Mouse (Mus musculus): ENCODE measurements around the gene Pold4. TPM values are rescaled to one million over a fixed set of nuclear protein-coding genes. Genes with fewer than 3 reads are reported as not detected.

Pold4 gene
- polyA plus RNA-seq, 1 experiment from 2014 or later = 87.8 TPM

GRCm38 (mm10) chr19:4222165-4222564 is 9.5 kb upstream of the Pold4 start:
- no peak overlapping the region for H3K4me3 ChIP-seq (ENCODE audit: low read depth, low read length)
- peaks cover 16% of the 10 kb centered on the region for H3K4me1 ChIP-seq (replicated peaks; ENCODE audit: control insufficient read depth, insufficient read depth, low read length)
- TF ChIP-seq CTCF (IDR thresholded peaks at IDR 0.05; ENCODE audit: low read depth) = no peak
- H3K9me3 ChIP-seq (ENCODE audit: control insufficient read depth) = no peaks in the 10 kb centered on the region
- no peak overlapping the region for H3K9ac ChIP-seq (ENCODE audit: low read depth, low read length)
- H3K27me3 ChIP-seq (replicated peaks; ENCODE audit: control insufficient read depth, insufficient read depth, low read length) = no peaks in the 10 kb centered on the region
- ATAC-seq = no peak
- peak overlapping the region; percentile 52 for H3K4me2 ChIP-seq (replicated peaks; ENCODE audit: low read depth)
- 51% methylated on average over 11 of the region's 11 CpGs for WGBS
- H3K36me3 ChIP-seq (ENCODE audit: control insufficient read depth, insufficient read depth) = no peaks in the 10 kb centered on the region
- H3K27ac ChIP-seq (ENCODE audit: low read depth, low read length) = no peak overlapping the region

GRCm38 (mm10) chr19:4226779-4227178 is 4.9 kb upstream of the Pold4 start:
- Histone ChIP-seq H3K27me3 (replicated peaks; ENCODE audit: control insufficient read depth, insufficient read depth, low read length) (no peaks in the 10 kb centered on the region), H3K27ac (ENCODE audit: low read depth, low read length) (no peak overlapping the region), H3K36me3 (ENCODE audit: control insufficient read depth, insufficient read depth) (no peaks in the 10 kb centered on the region), H3K9me3 (ENCODE audit: control insufficient read depth) (no peaks in the 10 kb centered on the region), H3K4me2 (replicated peaks; ENCODE audit: low read depth) (no peak overlapping the region), H3K4me1 (replicated peaks; ENCODE audit: control insufficient read depth, insufficient read depth, low read length) (peaks cover 12% of the 10 kb centered on the region), H3K9ac (ENCODE audit: low read depth, low read length) (no peak overlapping the region), H3K4me3 (ENCODE audit: low read depth, low read length) (no peak overlapping the region)
- 88% methylated on average over 7 of the region's 7 CpGs for WGBS
- TF ChIP-seq CTCF (IDR thresholded peaks at IDR 0.05; ENCODE audit: low read depth) = no peak
- ATAC-seq = no peak

GRCm38 (mm10) chr19:4227446-4227845 is 4.3 kb upstream of the Pold4 start:
- Histone ChIP-seq H3K4me2 (replicated peaks; ENCODE audit: low read depth) (no peak overlapping the region), H3K9me3 (ENCODE audit: control insufficient read depth) (no peaks in the 10 kb centered on the region), H3K4me1 (replicated peaks; ENCODE audit: control insufficient read depth, insufficient read depth, low read length) (peaks cover 7% of the 10 kb centered on the region), H3K27ac (ENCODE audit: low read depth, low read length) (no peak overlapping the region), H3K9ac (ENCODE audit: low read depth, low read length) (no peak overlapping the region), H3K27me3 (replicated peaks; ENCODE audit: control insufficient read depth, insufficient read depth, low read length) (no peaks in the 10 kb centered on the region), H3K36me3 (ENCODE audit: control insufficient read depth, insufficient read depth) (no peaks in the 10 kb centered on the region), H3K4me3 (ENCODE audit: low read depth, low read length) (no peak overlapping the region)
- 67% methylated on average over 5 of the region's 5 CpGs for WGBS
- ATAC-seq = no peak
- TF ChIP-seq CTCF (IDR thresholded peaks at IDR 0.05; ENCODE audit: low read depth) = no peak

GRCm38 (mm10) chr19:4227894-4228678 is 3.6 kb upstream of the Pold4 start:
- no peak overlapping the region for H3K4me3 ChIP-seq (ENCODE audit: low read depth, low read length)
- no peaks in the 10 kb centered on the region for H3K27me3 ChIP-seq (replicated peaks; ENCODE audit: control insufficient read depth, insufficient read depth, low read length)
- TF ChIP-seq CTCF (IDR thresholded peaks at IDR 0.05; ENCODE audit: low read depth) = peak; percentile 97
- no peak for ATAC-seq
- 0 out of 2 replicates have a peak overlapping the region, but pooled peaks have one; percentile 1 for H3K4me2 ChIP-seq (replicated peaks; ENCODE audit: low read depth)
- peaks cover 7% of the 10 kb centered on the region for H3K4me1 ChIP-seq (replicated peaks; ENCODE audit: control insufficient read depth, insufficient read depth, low read length)
- no peaks in the 10 kb centered on the region for H3K36me3 ChIP-seq (ENCODE audit: control insufficient read depth, insufficient read depth)
- no peaks in the 10 kb centered on the region for H3K9me3 ChIP-seq (ENCODE audit: control insufficient read depth)
- no peak overlapping the region for H3K27ac ChIP-seq (ENCODE audit: low read depth, low read length)
- WGBS = 20% methylated on average over 8 of the region's 8 CpGs
- no peak overlapping the region for H3K9ac ChIP-seq (ENCODE audit: low read depth, low read length)

GRCm38 (mm10) chr19:4228891-4229290 is 2.8 kb upstream of the Pold4 start:
- Histone ChIP-seq H3K27me3 (replicated peaks; ENCODE audit: control insufficient read depth, insufficient read depth, low read length) (no peaks in the 10 kb centered on the region), H3K9me3 (ENCODE audit: control insufficient read depth) (no peaks in the 10 kb centered on the region), H3K4me1 (replicated peaks; ENCODE audit: control insufficient read depth, insufficient read depth, low read length) (peaks cover 7% of the 10 kb centered on the region), H3K4me2 (replicated peaks; ENCODE audit: low read depth) (0 out of 2 replicates have a peak overlapping the region, but pooled peaks have one; percentile 1), H3K27ac (ENCODE audit: low read depth, low read length) (no peak overlapping the region), H3K36me3 (ENCODE audit: control insufficient read depth, insufficient read depth) (no peaks in the 10 kb centered on the region), H3K9ac (ENCODE audit: low read depth, low read length) (no peak overlapping the region), H3K4me3 (ENCODE audit: low read depth, low read length) (no peak overlapping the region)
- ATAC-seq = no peak
- 38% methylated on average over 4 of the region's 4 CpGs for WGBS
- TF ChIP-seq CTCF (IDR thresholded peaks at IDR 0.05; ENCODE audit: low read depth) = no peak

- Histone ChIP-seq H3K9ac (ENCODE audit: low read depth, low read length) (no peak overlapping the region), H3K36me3 (ENCODE audit: control insufficient read depth, insufficient read depth) (no peaks in the 10 kb centered on the region), H3K4me1 (replicated peaks; ENCODE audit: control insufficient read depth, insufficient read depth, low read length) (peaks cover 7% of the 10 kb centered on the region), H3K4me2 (replicated peaks; ENCODE audit: low read depth) (no peak overlapping the region), H3K27me3 (replicated peaks; ENCODE audit: control insufficient read depth, insufficient read depth, low read length) (no peaks in the 10 kb centered on the region), H3K27ac (ENCODE audit: low read depth, low read length) (no peak overlapping the region), H3K4me3 (ENCODE audit: low read depth, low read length) (no peak overlapping the region), H3K9me3 (ENCODE audit: control insufficient read depth) (no peaks in the 10 kb centered on the region)
- ATAC-seq = no peak
- TF ChIP-seq CTCF (IDR thresholded peaks at IDR 0.05; ENCODE audit: low read depth) = no peak
- WGBS = 38% methylated on average over 9 of the region's 9 CpGs
Measured at GRCm38 (mm10) chr19:4229451-4230076, 2.1 kb upstream of the Pold4 start.

Data from intestine, postnatal 0 days (tissue).